Mouse (Mus musculus): ENCODE measurements around the gene Nuf2.

GRCm38 (mm10) chr1:169579572-169579971 is 48.3 kb upstream of the Nuf2 start:
- TF ChIP-seq CTCF (IDR thresholded peaks at IDR 0.05; ENCODE audit: control insufficient read depth, insufficient read depth, insufficient read length) (no peak), MAX (IDR thresholded peaks at IDR 0.05) (no peak), USF1 (IDR thresholded peaks at IDR 0.05; ENCODE audit: low read depth) (no peak)

All from C2C12 (cell line).